Mouse (Mus musculus) stomach, embryonic 16.5 days (tissue): Measurements from ENCODE around the gene Nlrp1b. TPM values are rescaled to one million over a fixed set of nuclear protein-coding genes. Genes with fewer than 3 reads are reported as not detected.

ENCODE experiments used
- ATAC-seq: fragments of 200-750 bp; cut with Nextera tagmentation; 2 replicates; pipeline ENCODE4 v1.8.0; 2017; ENCODE audit warnings: moderate number of reproducible peaks, moderate TSS enrichment; ENCODE audit not compliant: insufficient read depth, low FRiP score
- H3K27ac ChIP-seq: fragments of 300-500 bp; sonication (generic); 2 replicates; pipeline ENCODE4 v1.5.1; 2014; ENCODE audit warnings: low read length
- H3K27me3 ChIP-seq: fragments of 300-500 bp; sonication (generic); 2 replicates; pipeline ENCODE4 v1.6.1; 2014; ENCODE audit warnings: low read length, control low read depth, mixed read lengths; ENCODE audit not compliant: control insufficient read depth, insufficient read depth
- H3K36me3 ChIP-seq: fragments of 300-500 bp; sonication (generic); 2 replicates; pipeline ENCODE4 v1.6.1; 2014; ENCODE audit warnings: low read length; ENCODE audit not compliant: control insufficient read depth, insufficient read depth
- H3K4me1 ChIP-seq: fragments of 300-500 bp; sonication (generic); 2 replicates; pipeline ENCODE4 v1.6.1; 2014; ENCODE audit warnings: low read length, control low read depth, mixed read lengths; ENCODE audit not compliant: control insufficient read depth, insufficient read depth
- H3K4me2 ChIP-seq: fragments of 300-500 bp; sonication (generic); 2 replicates; pipeline ENCODE4 v1.6.1; 2014; ENCODE audit warnings: low read depth, low read length, mixed read lengths
- H3K4me3 ChIP-seq: fragments of 300-500 bp; sonication (generic); replicated peaks from 2 replicates; pipeline ENCODE4 v1.5.1; 2014; ENCODE audit warnings: mild to moderate bottlenecking, low read length
- H3K9ac ChIP-seq: fragments of 300-500 bp; sonication (generic); 2 replicates; pipeline ENCODE4 v1.6.1; 2014; ENCODE audit warnings: low read length
- H3K9me3 ChIP-seq: fragments of 300-500 bp; sonication (generic); replicated peaks from 2 replicates; pipeline ENCODE4 v1.6.1; 2016; ENCODE audit warnings: low read length, control low read depth; ENCODE audit not compliant: control insufficient read depth
- WGBS: fragments of 180-500 bp; shearing (Covaris S2); extraction: QIAGEN DNeasy Blood & Tissue Kit; methylation state at CpG from one replicate; pipeline ENCODE4 v1.1.7; 2014; 5-methylcytosine and 5-hydroxymethylcytosine counted together
- polyA plus RNA-seq: library from polyadenylated mRNA; unstranded; fragments of >200 nt; fragmentation: Nextera tagmentation; extraction: Ambion mirVana; gene quantifications from 2 replicates; pipeline ENCODE4 v1.2.1, GENCODE M21; 2015

Nlrp1b gene
- polyA plus RNA-seq, 1 experiment from 2014 or later: 0.06 TPM

GRCm38 (mm10) chr11:71155272-71155671, 75.3 kb downstream of the Nlrp1b start:
- Histone ChIP-seq H3K36me3 (no peaks in the 10 kb centered on the region), H3K9me3 (no peaks in the 10 kb centered on the region), H3K9ac (no peak overlapping the region), H3K4me2 (no peak overlapping the region), H3K4me3 (no peak overlapping the region), H3K27me3 (no peaks in the 10 kb centered on the region), H3K4me1 (no peaks in the 10 kb centered on the region), H3K27ac (no peak overlapping the region)
- ATAC-seq: no peak
- WGBS: 80% methylated on average over 1 of the region's 1 CpGs

GRCm38 (mm10) chr11:71144661-71145060, 85.9 kb downstream of the Nlrp1b start, which contains the start of gene Nlrp1a:
Gene Nlrp1a, minus strand, starts transcription at chr11:71144704.
- WGBS: 69% methylated on average over 3 of the region's 3 CpGs
- Histone ChIP-seq H3K4me1 (no peaks in the 10 kb centered on the region), H3K36me3 (no peaks in the 10 kb centered on the region), H3K27ac (no peak within 1 kb of the TSS), H3K9me3 (no peaks in the 10 kb centered on the region), H3K9ac (no peak within 1 kb of the TSS), H3K4me2 (no peak within 1 kb of the TSS), H3K27me3 (no peaks in the 10 kb centered on the region), H3K4me3 (no peak within 1 kb of the TSS)
- no peak for ATAC-seq

GRCm38 (mm10) chr11:71142031-71142430, 88.5 kb downstream of the Nlrp1b start:
- no peak overlapping the region for H3K4me2 ChIP-seq
- H3K27ac ChIP-seq: no peak overlapping the region
- no peaks in the 10 kb centered on the region for H3K36me3 ChIP-seq
- H3K9me3 ChIP-seq: no peaks in the 10 kb centered on the region
- H3K9ac ChIP-seq: no peak overlapping the region
- H3K4me1 ChIP-seq: no peaks in the 10 kb centered on the region
- no peaks in the 10 kb centered on the region for H3K27me3 ChIP-seq
- 78% methylated on average over 1 of the region's 1 CpGs for WGBS
- no peak overlapping the region for H3K4me3 ChIP-seq
- ATAC-seq: no peak

GRCm38 (mm10) chr11:71107128-71107527, 123.4 kb downstream of the Nlrp1b start:
- Histone ChIP-seq H3K4me1 (no peaks in the 10 kb centered on the region), H3K9me3 (no peaks in the 10 kb centered on the region), H3K27me3 (no peaks in the 10 kb centered on the region), H3K9ac (no peak overlapping the region), H3K36me3 (no peaks in the 10 kb centered on the region), H3K4me2 (no peak overlapping the region), H3K27ac (no peak overlapping the region), H3K4me3 (no peak overlapping the region)
- WGBS: 77% methylated on average over 2 of the region's 2 CpGs
- no peak for ATAC-seq

- H3K4me3 ChIP-seq: no peak overlapping the region
- no peak overlapping the region for H3K9ac ChIP-seq
- no peak overlapping the region for H3K27ac ChIP-seq
- no peak for ATAC-seq
- no peaks in the 10 kb centered on the region for H3K4me1 ChIP-seq
- no peak overlapping the region for H3K4me2 ChIP-seq
- H3K9me3 ChIP-seq: no peaks in the 10 kb centered on the region
- H3K27me3 ChIP-seq: no peaks in the 10 kb centered on the region
- H3K36me3 ChIP-seq: no peaks in the 10 kb centered on the region
These were observed 124.1 kb downstream of the Nlrp1b start for GRCm38 (mm10) chr11:71106261-71107021.

GRCm38 (mm10) chr11:71103931-71104330, 126.6 kb downstream of the Nlrp1b start:
- Histone ChIP-seq H3K4me1 (no peaks in the 10 kb centered on the region), H3K9ac (no peak overlapping the region), H3K27ac (no peak overlapping the region), H3K36me3 (no peaks in the 10 kb centered on the region), H3K4me2 (no peak overlapping the region), H3K27me3 (no peaks in the 10 kb centered on the region), H3K9me3 (no peaks in the 10 kb centered on the region), H3K4me3 (no peak overlapping the region)
- ATAC-seq: no peak

Other genes starting within 250 kb of the Nlrp1b start
- 211 and 239 TPM in 2 replicates for gene C1qbp, start 247.7 kb downstream of the Nlrp1b start, polyA plus RNA-seq
- 16.4 and 16.5 TPM in 2 replicates for gene Dhx33, start 226.3 kb downstream of the Nlrp1b start, polyA plus RNA-seq
- gene Mis12, start 211.1 kb downstream of the Nlrp1b start, polyA plus RNA-seq: 38.2 and 41.9 TPM in 2 replicates
- 51.2 and 63.1 TPM in 2 replicates for gene Derl2, start 210.9 kb downstream of the Nlrp1b start, polyA plus RNA-seq
- 62.5 and 63.1 TPM in 2 replicates for gene 6330403K07Rik, start 197.2 kb downstream of the Nlrp1b start, polyA plus RNA-seq
- gene Nlrp1a, start 86.0 kb downstream of the Nlrp1b start, polyA plus RNA-seq: 0.26 and 0.32 TPM in 2 replicates